Mouse (Mus musculus) adrenal gland, postnatal 36 days (tissue): Measurements from ENCODE around the gene Gm14226. TPM values are rescaled to one million over a fixed set of nuclear protein-coding genes. Genes with fewer than 3 reads are reported as not detected.
A peak's percentile ranks its signal among the peaks of the same experiment; 100 is the strongest.
"Not testable (repeated sequence)": the region's sequence is repeated elsewhere in the genome, so short reads cannot be mapped to it uniquely, and the experiment has no call there.

Experiments
- DNase-seq, 2 experiments: peaks; one replicate each; pipeline ENCODE4 v3.0.0; 2021; ENCODE audit warnings: mixed read lengths in 1 of 2
- total RNA-seq, 2 experiments: library from RNA; stranded (reverse); gene quantifications; 2 replicates each; pipeline ENCODE4 v1.2.3; 2021

Gm14226 gene
- total RNA-seq, 2 experiments from 2014 or later = 7.2 to 9.1 TPM

GRCm38 (mm10) chr2:155047452-155048178 is 29.5 kb downstream of the Gm14226 start:
- no peak for DNase-seq

- no peak for DNase-seq
Observed at GRCm38 (mm10) chr2:155050108-155050503, 32.0 kb downstream of the Gm14226 start.

GRCm38 (mm10) chr2:155050504-155051236 is 32.6 kb downstream of the Gm14226 start:
- DNase-seq = peak; percentile 96 to 97

GRCm38 (mm10) chr2:155051622-155052351 is 33.7 kb downstream of the Gm14226 start:
- DNase-seq = no peak

GRCm38 (mm10) chr2:155052681-155053080 is 34.6 kb downstream of the Gm14226 start:
- no peak for DNase-seq

- DNase-seq = not testable (repeated sequence)
Observed at GRCm38 (mm10) chr2:155053512-155053911, 35.4 kb downstream of the Gm14226 start.

- DNase-seq = no peak
Observed at GRCm38 (mm10) chr2:155054672-155055071, 36.6 kb downstream of the Gm14226 start.

GRCm38 (mm10) chr2:155056076-155056578 is 38.1 kb downstream of the Gm14226 start:
- no peak for DNase-seq

GRCm38 (mm10) chr2:155057361-155057760 is 39.3 kb downstream of the Gm14226 start:
- no peak for DNase-seq

- no peak for DNase-seq
Observed at GRCm38 (mm10) chr2:155071027-155071426, 53.0 kb downstream of the Gm14226 start.

- DNase-seq = no peak
Observed at GRCm38 (mm10) chr2:155072353-155073145, 54.5 kb downstream of the Gm14226 start.

GRCm38 (mm10) chr2:155073347-155073746 is 55.3 kb downstream of the Gm14226 start:
- DNase-seq = no peak

- DNase-seq = peak; percentile 91 to 95
Observed at GRCm38 (mm10) chr2:155073978-155074765, 56.1 kb downstream of the Gm14226 start, which contains the start of gene Ahcy. Ahcy (minus strand) TSS chr2:155074497.

- DNase-seq = peak in 1 of 2 experiments; percentile 42
Observed at GRCm38 (mm10) chr2:155074766-155075330, 56.8 kb downstream of the Gm14226 start.

- no peak for DNase-seq
Observed at GRCm38 (mm10) chr2:155075649-155076048, 57.6 kb downstream of the Gm14226 start.

Other genes starting within 250 kb of the Gm14226 start
- gene Gm14214, start 248.2 kb upstream of the Gm14226 start, total RNA-seq = not detected
- 100 to 1,000 TPM; 187 to 234 TPM for gene Raly, start 227.2 kb upstream of the Gm14226 start, total RNA-seq
- not detected for gene a, start 226.9 kb upstream of the Gm14226 start, total RNA-seq
- 100 to 1,000 TPM; 129 to 170 TPM for gene Eif2s2, start 125.3 kb upstream of the Gm14226 start, total RNA-seq
- 10 to 100 TPM; 36.5 to 37.1 TPM for gene Ahcy, start 56.2 kb downstream of the Gm14226 start, total RNA-seq
- gene Itch, start 115.2 kb downstream of the Gm14226 start, total RNA-seq = 10 to 100 TPM; 47.1 to 51.2 TPM
- gene Dynlrb1, start 218.3 kb downstream of the Gm14226 start, total RNA-seq = 100 to 1,000 TPM; 289 to 360 TPM